Mouse (Mus musculus) heart, postnatal 36 days (tissue): ENCODE results near the gene Rtraf. TPM values are rescaled to one million over a fixed set of nuclear protein-coding genes. Genes with fewer than 3 reads are reported as not detected.
A peak's percentile ranks its signal among the peaks of the same experiment; 100 is the strongest.

Source experiments
- DNase-seq, 2 experiments: peaks; one replicate each; pipeline ENCODE4 v3.0.0; 2021 to 2022
- intact Hi-C: fragments of 180-260 bp; cut with DNase I; formaldehyde crosslinking; loops from one replicate; pipeline ENCODE4 v1.15.1; 2025
- total RNA-seq, 2 experiments: library from RNA; stranded (reverse); gene quantifications; 2 replicates each; pipeline ENCODE4 v1.2.3; 2021

Rtraf gene
- total RNA-seq, 2 experiments from 2014 or later: 71.0 to 75.8 TPM

GRCm38 (mm10) chr14:19801474-19802215 lies 22.0 kb downstream of the Rtraf start:
- intact Hi-C loops: loop anchor here (2.0 kb wide), 1 partner anchor 17 kb away; no protein-coding TSS in a partner anchor
- no peak for DNase-seq

GRCm38 (mm10) chr14:19800485-19800884 lies 23.1 kb downstream of the Rtraf start:
- intact Hi-C loops: no loop called here
- DNase-seq: no peak

GRCm38 (mm10) chr14:19796541-19797304 lies 26.9 kb downstream of the Rtraf start:
- DNase-seq: no peak
- intact Hi-C loops: loop anchor here (5.0 kb wide), 1 partner anchor 44 kb away; the partner anchor contains the start of gene Nid2

- intact Hi-C loops: loop anchor here (5.0 kb wide), 1 partner anchor 43 kb away; the partner anchor contains the start of gene Nid2
- DNase-seq: no peak
These were observed 28.7 kb downstream of the Rtraf start for GRCm38 (mm10) chr14:19794881-19795280.

GRCm38 (mm10) chr14:19788443-19788842 lies 35.2 kb downstream of the Rtraf start:
- DNase-seq: no peak
- intact Hi-C loops: no loop called here

- no peak for DNase-seq
- intact Hi-C loops: no loop called here
These were observed 37.6 kb downstream of the Rtraf start for GRCm38 (mm10) chr14:19785797-19786588.

GRCm38 (mm10) chr14:19777945-19778344 lies 45.7 kb downstream of the Rtraf start:
- intact Hi-C loops: loop anchor here (1.0 to 5.0 kb wide), 2 partner anchors 39 to 71 kb away; no protein-coding TSS in a partner anchor
- DNase-seq: no peak

- DNase-seq: no peak
- intact Hi-C loops: loop anchor here (1.0 to 5.0 kb wide), 2 partner anchors 40 to 70 kb away; no protein-coding TSS in a partner anchor
These were observed 46.3 kb downstream of the Rtraf start for GRCm38 (mm10) chr14:19777365-19777764.

GRCm38 (mm10) chr14:19776890-19777289 lies 46.7 kb downstream of the Rtraf start:
- intact Hi-C loops: loop anchor here (1.0 to 5.0 kb wide), 2 partner anchors 40 to 70 kb away; no protein-coding TSS in a partner anchor
- peak; percentile 68 to 73 for DNase-seq

GRCm38 (mm10) chr14:19776179-19776578 lies 47.4 kb downstream of the Rtraf start:
- intact Hi-C loops: loop anchor here (5.0 kb wide), 1 partner anchor 41 kb away; no protein-coding TSS in a partner anchor

GRCm38 (mm10) chr14:19775491-19775890 lies 48.1 kb downstream of the Rtraf start:
- intact Hi-C loops: loop anchor here (5.0 kb wide), 1 partner anchor 42 kb away; no protein-coding TSS in a partner anchor
- DNase-seq: no peak

More at GRCm38 (mm10) chr14:19776179-19776578, 47.4 kb downstream of the Rtraf start:
- no peak for DNase-seq

GRCm38 (mm10) chr14:19774036-19774628 lies 49.5 kb downstream of the Rtraf start:
- intact Hi-C loops: no loop called here
- DNase-seq: no peak

- intact Hi-C loops: loop anchor here (2.0 kb wide), 1 partner anchor 14 kb away; no protein-coding TSS in a partner anchor
- DNase-seq: no peak
These were observed 52.5 kb downstream of the Rtraf start for GRCm38 (mm10) chr14:19771173-19771572.

- DNase-seq: peak in 1 of 2 experiments; percentile 32
- intact Hi-C loops: loop anchor here (2.0 kb wide), 1 partner anchor 13 kb away; no protein-coding TSS in a partner anchor
These were observed 54.0 kb downstream of the Rtraf start for GRCm38 (mm10) chr14:19769441-19770200.

- DNase-seq: no peak
- intact Hi-C loops: no loop called here
These were observed 55.0 kb downstream of the Rtraf start for GRCm38 (mm10) chr14:19768648-19769047.

GRCm38 (mm10) chr14:19766380-19766649 lies 57.3 kb downstream of the Rtraf start:
- intact Hi-C loops: no loop called here
- no peak for DNase-seq

GRCm38 (mm10) chr14:19765539-19766379 lies 57.9 kb downstream of the Rtraf start:
- DNase-seq: no peak
- intact Hi-C loops: no loop called here

GRCm38 (mm10) chr14:19764331-19764730 lies 59.3 kb downstream of the Rtraf start:
- intact Hi-C loops: no loop called here
- no peak for DNase-seq
